Comparison of ENCODE assay signal across 9 mouse cellular contexts in genomic region chr11:104316685-104317400, GRCm38 (mm10).
DNase-seq lines count a peak whose midpoint lies in the region; ATAC-seq and TF ChIP-seq lines count a peak whose summit lies in the region.
"Had no signal": no experiment of that assay in that cellular context is flagged by ENCODE, and none has a peak within 500 bp of the region (broad histone marks: within the 10 kb centered on the region; RNA-seq: fewer than 3 reads in every experiment).

No protein-coding gene starts in this region.

- H3K27ac ChIP-seq in left cerebral cortex, adult 2 months: peak overlapping the region; percentile 16; the same call in 1 of the 2 replicates
- peak overlapping the region; percentile 50 for H3K27ac ChIP-seq in intestine, postnatal 0 days (ENCODE audit: low read depth, low read length)
- no peak overlapping the region for H3K27ac ChIP-seq in forebrain, embryonic 10.5 days

- no peaks in the 10 kb centered on the region for H3K27me3 ChIP-seq in intestine, postnatal 0 days (replicated peaks; ENCODE audit: control insufficient read depth, insufficient read depth, low read length)
- peaks cover 26% of the 10 kb centered on the region for H3K27me3 ChIP-seq in forebrain, embryonic 10.5 days (ENCODE audit: poor library complexity, severe bottlenecking)

- H3K36me3 ChIP-seq in intestine, postnatal 0 days (ENCODE audit: control insufficient read depth, insufficient read depth): no peaks in the 10 kb centered on the region
- no peaks in the 10 kb centered on the region for H3K36me3 ChIP-seq in forebrain, embryonic 10.5 days (replicated peaks)

- no peak for DNase-seq in left cerebral cortex, adult 2 months (ENCODE audit: extremely low spot score in 1 of 2, low spot score in 2 of 2)
- DNase-seq in left cerebral cortex, adult 11 months (ENCODE audit: low spot score): no peak
- DNase-seq in fibroblast of lung, adult 2 months (ENCODE audit: low read depth): peak; percentile 90
- no peak for DNase-seq in forebrain, embryonic 10.5 days (ENCODE audit: extremely low spot score, low spot score)
- no peak for DNase-seq in embryo, embryonic 10 days (ENCODE audit: low spot score)
- no peak for DNase-seq in B cell, adult 2 months
- DNase-seq: cerebellum, adult 9-11 months had no signal

- H3K4me2 ChIP-seq in intestine, postnatal 0 days (replicated peaks; ENCODE audit: low read depth): peak overlapping the region; percentile 27; the same call in 1 of the 2 replicates

- ATAC-seq in intestine, postnatal 0 days: peak; percentile 39
- ATAC-seq in megakaryocyte, adult 5-6 weeks (ENCODE audit: poor library complexity, severe bottlenecking): peak; percentile 29

- H3K4me3 ChIP-seq in left cerebral cortex, adult 2 months: no peak overlapping the region
- no peak overlapping the region for H3K4me3 ChIP-seq in intestine, postnatal 0 days (ENCODE audit: low read depth, low read length)
- H3K4me3 ChIP-seq in forebrain, embryonic 10.5 days: no peak overlapping the region

- H3K9ac ChIP-seq in intestine, postnatal 0 days (ENCODE audit: low read depth, low read length): no peak overlapping the region

- 0 out of 2 replicates have a peak, but pooled peaks cover 4% of the 10 kb centered on the region for H3K4me1 ChIP-seq in intestine, postnatal 0 days (replicated peaks; ENCODE audit: control insufficient read depth, insufficient read depth, low read length)
- peaks cover 34% of the 10 kb centered on the region for H3K4me1 ChIP-seq in forebrain, embryonic 10.5 days

- H3K9me3 ChIP-seq in intestine, postnatal 0 days (ENCODE audit: control insufficient read depth): no peaks in the 10 kb centered on the region
- H3K9me3 ChIP-seq in forebrain, embryonic 10.5 days: no peaks in the 10 kb centered on the region

- no peak for TF ChIP-seq CTCF in left cerebral cortex, adult 2 months (IDR thresholded peaks at IDR 0.05)
- no peak for TF ChIP-seq CTCF in intestine, postnatal 0 days (IDR thresholded peaks at IDR 0.05; ENCODE audit: low read depth)

- intact Hi-C loops in left cerebral cortex, adult 2 months (cut with DNase I): loop anchor here (2.0 to 10.0 kb wide), 3 partner anchors 144 to 808 kb away; partner anchors contain the start of gene Mettl2

- WGBS in intestine, postnatal 0 days: 34% methylated on average over 16 of the region's 16 CpGs
- 80% methylated on average over 16 of the region's 16 CpGs for WGBS in forebrain, embryonic 10.5 days
